Mouse (Mus musculus) cerebral cortex, adult 2 months (tissue): ENCODE measurements around the gene Hoxa5.

Experiments used
- WGBS: fragments of 180-500 bp; shearing (Covaris S2); methylation state at CpG from one replicate; pipeline ENCODE4 v1.1.7; 2018; 5-methylcytosine and 5-hydroxymethylcytosine counted together

The Hoxa5 gene

DNA sequence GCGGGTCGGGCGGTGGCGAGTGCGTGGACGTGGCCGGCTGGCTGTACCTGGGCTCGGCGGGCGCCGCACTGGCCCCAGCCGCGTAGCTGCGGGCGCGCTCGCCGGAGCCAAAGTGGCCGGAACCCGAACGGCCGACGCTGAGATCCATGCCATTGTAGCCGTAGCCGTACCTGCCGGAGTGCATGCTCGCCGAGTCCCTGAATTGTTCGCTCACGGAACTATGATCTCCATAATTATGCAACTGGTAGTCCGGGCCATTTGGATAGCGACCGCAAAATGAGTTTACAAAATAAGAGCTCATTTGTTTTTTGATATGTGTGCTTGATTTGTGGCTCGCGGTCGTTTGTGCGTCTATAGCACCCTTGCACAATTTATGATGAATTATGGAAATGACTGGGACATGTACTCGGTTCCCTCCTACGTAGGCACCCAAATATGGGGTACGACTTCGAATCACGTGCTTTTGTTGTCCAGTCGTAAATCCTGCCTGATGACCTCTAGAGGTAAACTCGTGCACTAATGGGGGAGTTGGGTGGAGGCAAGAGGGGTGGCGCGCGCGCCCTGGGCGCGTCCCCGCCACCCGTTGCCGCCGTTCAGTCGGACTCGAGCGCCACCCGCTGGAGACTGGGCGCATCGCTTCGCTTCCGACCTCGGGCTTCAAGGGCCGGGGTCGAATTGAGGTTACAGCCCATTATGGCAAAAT is at the start of gene Hoxa5:
Gene Hoxa5, minus strand, starts transcription at position 538 of the 703 bp plus-strand sequence.
- WGBS = 2% methylated on average over 65 of the region's 65 CpGs

DNA sequence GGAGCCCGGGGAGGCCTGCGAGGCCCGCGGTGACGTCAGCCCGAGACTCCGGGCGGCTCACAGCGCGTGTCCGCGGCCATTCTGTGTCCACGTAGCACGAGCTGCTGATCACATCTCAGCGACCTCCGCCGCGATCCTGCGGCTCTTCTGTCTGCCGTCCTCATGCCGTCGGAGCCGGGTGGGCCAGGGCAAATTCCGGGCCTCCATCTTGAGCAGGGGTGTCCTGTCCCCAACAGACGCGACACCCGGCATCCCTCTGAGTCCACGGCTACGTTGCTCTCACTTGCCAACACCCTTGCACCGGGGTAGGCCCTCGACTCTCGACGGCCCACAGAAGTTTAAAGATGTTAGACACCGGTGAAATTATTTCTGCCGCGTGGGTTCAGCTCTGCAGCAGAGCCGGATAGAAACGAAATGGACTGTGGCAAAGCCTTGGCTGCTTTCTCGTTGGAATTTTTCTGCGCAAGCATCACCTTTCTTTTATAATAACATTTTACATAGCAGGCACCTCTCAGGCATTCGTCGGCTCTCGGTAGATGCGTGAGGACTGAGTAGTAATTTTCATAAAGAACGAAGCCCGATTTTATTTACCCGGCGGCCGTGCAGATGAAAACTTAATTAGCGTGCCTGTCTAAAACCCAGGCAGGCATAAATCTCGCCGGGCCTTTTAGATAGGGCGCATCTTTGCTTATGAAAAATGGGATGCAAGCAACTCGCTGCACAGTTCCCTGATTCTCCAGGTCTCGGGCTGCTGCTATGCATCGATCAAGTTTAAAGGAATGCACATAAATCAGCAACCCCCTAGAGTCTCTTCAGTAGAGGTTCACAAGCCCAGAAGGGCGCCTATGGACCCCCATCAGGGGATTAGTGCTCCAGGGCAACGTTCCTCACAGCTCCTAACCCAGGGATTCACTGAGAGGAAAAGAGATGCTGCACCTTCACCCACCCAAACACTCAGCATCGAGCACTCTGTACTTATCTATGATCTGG is 49.4 kb upstream of the Hoxa5 start:
- 3% methylated on average over 59 of the region's 59 CpGs for WGBS

DNA sequence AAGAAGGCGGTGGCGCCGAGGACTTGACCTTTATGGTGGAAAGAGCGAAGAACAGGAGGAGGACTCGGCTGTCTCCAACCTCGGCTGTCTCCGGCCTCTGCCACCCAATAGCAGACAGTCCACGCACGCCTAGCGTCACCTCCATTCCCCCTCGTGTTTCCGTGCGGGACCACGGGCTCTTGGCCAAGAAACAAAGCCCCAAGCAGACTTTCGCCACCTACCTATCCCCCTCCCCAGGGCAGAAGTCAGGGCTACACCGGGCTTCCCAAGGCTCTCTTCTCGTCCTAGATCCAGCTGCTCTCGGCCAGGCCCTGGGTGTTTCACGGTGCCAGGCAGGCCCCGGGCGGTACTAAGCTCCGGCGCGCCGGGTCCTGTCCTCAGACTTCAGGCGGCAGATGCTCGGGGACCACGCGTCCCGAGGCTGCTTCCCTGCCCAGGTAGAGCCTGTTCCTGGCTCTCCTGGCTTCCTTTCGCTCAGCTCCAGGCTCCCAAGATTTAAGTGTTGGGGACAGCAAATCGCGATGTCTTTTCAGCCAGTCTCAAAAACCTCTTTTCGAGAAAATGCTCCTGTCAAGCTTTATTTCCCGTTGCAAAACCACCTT is 48.5 kb upstream of the Hoxa5 start:
- WGBS = 3% methylated on average over 35 of the region's 35 CpGs

DNA sequence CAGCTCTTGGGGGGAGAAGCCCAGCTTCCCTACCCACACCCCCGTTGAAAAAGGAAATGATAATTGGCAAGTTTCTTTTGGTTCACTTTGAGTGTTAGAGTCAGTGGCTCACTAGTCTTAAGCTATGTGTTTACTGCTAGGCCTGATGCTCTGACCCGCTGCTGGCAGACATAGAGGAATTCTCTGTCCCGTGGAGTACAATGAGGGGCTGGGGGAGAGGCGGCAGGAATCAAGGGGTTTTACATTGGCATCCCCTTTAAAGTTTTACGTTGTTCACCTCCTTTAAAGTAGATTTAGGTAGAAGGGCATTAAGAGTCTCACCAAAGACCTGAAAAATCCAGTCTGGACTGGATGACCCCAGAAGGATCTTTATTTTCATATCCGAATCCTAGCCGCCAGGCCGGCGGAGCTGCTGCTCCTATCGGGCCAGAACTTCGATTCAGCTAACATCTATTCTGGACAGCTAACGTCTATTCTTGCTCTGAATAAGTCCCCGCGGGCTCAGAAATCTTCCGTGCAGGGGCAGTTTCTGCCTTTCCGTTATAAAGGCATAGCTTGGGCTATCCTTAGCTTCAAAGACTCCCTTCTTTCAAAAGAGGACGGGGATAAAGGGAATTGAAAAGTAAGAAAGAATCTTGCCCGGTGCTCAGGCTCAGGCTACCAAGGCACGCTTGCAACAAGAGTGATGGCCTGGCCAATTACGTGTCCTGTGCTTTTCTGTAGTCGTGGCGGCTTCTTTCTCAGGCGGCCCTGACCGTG is 47.8 kb upstream of the Hoxa5 start:
- WGBS = 6% methylated on average over 24 of the region's 24 CpGs

DNA sequence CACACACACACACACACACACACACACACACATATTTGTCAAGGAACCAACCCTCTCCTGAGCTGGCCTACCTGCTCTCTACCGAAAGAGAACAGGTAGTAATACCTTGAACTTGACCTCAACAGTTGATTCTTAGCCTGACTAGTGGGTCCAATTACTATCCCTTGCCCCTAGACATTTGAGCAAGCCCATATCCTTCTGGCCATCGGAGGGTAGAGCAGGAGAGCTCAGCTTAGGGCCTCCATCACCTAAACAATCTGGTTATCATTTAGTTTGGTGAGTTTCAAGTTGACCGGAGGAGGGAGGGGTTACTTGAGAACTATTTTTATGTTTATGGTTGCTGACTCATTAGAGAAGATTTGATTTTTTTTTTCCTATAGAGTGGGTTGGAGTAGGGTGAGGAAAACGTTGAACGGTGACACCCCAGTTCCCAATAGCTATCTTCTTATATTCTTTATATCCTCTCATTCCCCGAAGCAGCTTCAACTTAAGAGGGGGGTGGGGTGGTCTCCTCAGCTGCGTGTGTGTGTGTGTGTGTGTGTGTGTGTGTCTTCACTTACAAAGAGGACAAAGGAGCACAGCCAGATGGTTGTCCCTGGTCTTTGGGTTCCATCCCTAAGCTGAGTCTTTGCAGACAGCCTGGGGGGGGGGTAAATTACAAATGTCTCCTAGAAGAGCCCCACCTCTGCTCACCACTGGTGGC is 46.9 kb upstream of the Hoxa5 start:
- WGBS = 13% methylated on average over 7 of the region's 7 CpGs

DNA sequence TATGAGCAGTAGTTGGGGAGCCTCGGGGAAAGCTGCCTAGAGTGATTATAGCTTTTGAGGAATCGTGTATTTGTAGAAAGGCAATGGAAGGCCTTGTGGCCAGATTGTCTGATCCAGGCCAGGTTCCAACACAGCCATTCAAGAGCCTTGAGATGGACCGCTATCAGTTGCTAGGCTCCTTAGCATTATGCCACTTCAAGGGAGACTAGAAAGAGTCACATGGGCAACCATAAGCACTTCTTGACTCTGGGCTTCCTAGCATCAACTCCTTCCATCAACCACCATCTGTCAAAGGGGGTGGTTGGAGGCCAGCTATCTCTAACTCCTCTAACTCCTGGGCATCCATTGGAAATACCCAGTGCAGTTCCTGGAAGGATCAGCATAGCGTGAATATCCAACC is 45.4 kb upstream of the Hoxa5 start:
- 4% methylated on average over 4 of the region's 4 CpGs for WGBS

DNA sequence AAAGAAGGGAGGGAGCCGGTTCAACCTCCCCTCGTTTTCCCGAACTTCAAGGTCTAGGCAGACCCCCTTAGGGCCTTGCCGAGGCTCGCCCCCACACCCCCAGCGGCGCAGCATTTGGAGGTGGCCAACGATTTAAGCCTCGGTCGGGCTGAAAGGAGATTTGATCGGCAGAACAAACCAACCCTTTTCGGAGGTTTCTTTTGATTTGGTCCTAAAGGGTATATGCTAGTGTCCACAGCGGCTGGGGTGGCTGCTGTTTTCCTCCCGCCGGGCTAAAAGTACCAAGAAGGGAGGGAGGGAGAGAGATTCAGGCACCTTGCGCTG is 45.0 kb upstream of the Hoxa5 start:
- 3% methylated on average over 16 of the region's 16 CpGs for WGBS

DNA sequence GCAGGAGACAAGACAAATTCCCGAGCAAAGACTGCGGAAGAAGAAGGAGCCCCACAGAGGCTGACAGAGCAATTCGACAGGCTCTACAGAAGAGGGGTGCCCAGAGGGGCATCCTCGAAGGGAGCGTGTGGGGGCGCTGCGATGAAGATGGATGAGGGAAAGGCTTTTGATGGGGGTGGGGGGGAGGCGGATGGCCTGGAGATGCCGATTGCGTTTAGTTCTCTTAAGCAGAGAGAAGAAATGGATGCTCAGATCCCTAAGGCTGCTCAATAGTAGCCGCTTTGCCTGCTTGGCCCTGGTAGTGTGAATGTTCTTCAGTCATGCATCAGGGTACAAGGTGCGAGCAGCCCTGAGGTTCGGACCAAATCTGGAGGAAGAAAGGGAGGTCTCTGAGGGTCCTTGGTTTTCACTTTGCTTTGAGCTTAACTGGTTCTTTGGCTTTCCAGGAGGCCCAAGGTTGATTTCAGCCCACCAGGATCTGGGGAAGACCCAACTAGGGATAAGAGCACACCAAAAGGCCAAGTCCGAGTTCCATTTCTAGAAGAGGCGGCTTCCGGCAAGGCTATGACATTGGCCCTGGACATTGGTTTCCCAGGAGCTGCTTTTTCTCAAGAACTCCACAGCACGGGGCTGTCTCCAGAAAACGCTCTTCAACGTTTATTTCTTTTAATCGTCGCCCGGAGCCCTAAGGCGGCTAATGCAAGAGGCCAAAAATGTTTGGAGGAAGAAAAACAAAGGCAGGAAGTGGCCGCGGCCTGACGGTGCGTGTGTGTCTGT is 44.4 kb upstream of the Hoxa5 start:
- 2% methylated on average over 27 of the region's 27 CpGs for WGBS

DNA sequence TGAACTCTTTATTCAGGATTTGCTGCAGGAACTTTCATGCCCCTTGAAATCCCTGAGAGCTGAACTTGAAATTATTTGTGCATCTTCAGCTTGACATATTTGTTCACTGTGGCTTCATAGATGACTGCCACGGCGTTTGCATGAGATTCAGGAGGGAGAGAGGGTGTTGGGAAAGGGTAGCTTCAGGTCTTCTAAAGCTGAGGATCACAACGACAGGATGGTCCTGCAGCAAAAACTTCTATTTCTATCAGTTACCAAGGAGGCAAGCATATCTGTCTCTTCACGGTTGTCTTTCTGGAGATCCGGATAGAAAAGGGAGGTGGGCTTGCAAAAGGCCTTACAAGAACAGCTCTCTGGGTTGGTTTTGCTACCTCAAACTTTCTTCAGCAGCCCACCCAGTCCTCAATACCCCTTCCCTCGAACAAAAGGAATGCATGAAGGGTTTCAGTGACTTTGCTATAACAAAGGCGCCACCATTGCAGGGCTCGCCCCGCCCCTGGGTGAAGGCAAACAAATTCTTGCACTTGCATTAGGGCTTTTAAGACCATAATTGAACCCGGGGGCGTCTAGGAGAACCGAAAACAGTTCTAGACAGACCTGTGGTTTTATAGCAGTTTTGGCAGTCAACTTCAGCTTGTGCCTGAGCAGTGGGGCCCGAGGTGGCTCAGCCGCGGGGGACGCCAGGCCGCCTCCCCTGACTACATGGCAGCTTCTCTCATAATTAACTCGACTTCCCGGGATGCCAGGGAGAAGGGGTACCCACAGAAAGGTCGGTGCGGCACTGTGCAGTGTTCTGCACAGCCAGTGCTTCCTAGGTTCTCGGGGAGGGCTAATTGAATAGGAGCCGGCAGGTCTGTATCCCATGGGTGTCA is 43.6 kb upstream of the Hoxa5 start:
- 3% methylated on average over 23 of the region's 23 CpGs for WGBS

DNA sequence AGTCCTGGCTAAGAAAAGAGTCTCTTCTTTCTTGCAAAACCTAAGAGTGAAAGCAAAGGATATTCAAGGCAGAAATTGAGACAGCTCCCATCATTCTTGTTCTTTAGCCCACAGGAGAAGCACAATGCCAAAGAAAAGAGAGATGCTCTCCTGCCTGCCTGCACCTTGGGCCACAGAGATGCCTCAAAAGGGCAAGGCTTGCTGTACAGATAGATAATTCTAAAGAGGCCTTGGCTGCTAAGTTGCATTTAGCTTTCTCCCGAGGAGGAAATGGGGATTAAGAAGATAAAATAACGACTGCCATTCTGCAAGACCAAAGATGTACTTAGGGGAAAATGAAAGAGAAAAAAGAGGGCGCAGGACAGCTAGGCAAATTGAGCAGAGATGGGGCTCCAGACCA is 42.5 kb upstream of the Hoxa5 start:
- WGBS = 3% methylated on average over 3 of the region's 3 CpGs

DNA sequence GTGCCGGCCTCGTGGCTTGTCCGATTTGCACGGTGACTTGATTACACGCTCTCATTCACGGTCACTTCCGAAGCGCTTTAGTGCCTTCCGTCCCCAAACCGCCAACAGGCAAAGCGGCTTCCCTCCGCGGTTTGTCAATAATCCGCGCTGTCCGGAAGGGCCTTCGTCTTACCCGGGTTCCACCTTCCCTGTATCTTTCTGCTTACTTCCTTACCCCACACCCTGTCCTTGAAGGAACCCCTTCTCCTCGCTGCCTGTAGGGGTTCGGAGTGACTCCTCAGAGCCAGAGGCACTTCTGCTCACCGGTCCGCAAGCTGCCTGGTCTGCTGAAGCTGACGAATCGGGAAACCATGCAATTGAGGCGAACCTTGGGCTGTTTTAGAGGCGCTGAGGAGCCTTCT is 42.0 kb upstream of the Hoxa5 start:
- WGBS = 2% methylated on average over 26 of the region's 26 CpGs

DNA sequence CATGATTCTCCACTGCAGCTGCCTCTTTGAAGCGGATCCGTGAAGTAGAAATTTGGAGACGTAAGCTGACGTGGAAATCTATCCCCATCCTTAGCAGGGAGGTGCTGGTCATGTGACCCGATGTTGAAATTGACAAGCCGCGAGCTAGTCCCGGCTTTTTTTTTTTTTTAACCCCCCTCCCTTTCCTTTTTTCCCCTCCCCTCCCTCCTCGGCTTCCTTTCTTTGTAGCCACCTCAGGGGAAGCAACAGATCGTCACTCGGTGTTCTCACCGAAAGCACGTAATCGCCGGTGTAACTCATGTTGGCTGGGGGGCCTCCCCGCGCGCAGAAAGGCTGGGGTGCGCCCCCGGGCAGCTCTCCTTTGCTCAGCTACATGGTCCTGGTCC is 41.4 kb upstream of the Hoxa5 start, which contains the start of gene Hoxa11:
Gene Hoxa11, minus strand, starts transcription at position 54 of the 386 bp plus-strand sequence.
- 4% methylated on average over 20 of the region's 20 CpGs for WGBS

DNA sequence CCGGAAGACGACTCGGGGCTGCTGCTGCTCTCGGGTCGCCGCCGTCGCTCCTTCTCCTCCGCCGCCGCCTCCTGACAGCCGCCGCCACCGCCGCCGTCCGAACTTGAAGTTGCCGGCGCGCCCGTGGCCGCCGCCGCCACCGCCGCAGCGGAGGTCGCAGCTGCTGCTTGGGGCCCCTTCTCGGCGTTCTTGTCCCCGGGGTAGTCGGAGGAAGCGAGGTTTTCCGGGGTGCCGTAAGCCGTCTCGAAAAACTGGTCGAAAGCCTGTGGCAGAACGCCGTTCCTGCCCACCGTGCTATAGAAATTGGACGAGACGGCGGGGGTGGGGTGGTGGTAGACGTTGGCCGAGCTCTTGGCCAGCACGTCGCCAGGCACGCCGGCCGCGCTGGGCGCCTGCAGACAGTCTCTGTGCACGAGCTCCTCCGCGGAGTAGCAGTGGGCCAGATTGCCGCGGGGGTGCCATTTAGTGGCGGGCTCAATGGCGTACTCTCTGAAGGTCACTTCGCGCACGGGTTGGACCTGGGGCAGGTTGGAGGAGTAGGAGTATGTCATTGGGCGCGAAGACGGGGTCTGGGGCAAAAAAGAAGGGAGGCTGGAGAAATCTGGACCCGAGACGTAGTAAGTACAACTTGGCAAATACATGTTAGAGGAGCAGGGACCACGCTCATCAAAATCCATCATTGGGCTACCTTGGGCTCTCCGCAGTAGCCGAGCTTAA is 40.8 kb upstream of the Hoxa5 start:
- 2% methylated on average over 71 of the region's 71 CpGs for WGBS

DNA sequence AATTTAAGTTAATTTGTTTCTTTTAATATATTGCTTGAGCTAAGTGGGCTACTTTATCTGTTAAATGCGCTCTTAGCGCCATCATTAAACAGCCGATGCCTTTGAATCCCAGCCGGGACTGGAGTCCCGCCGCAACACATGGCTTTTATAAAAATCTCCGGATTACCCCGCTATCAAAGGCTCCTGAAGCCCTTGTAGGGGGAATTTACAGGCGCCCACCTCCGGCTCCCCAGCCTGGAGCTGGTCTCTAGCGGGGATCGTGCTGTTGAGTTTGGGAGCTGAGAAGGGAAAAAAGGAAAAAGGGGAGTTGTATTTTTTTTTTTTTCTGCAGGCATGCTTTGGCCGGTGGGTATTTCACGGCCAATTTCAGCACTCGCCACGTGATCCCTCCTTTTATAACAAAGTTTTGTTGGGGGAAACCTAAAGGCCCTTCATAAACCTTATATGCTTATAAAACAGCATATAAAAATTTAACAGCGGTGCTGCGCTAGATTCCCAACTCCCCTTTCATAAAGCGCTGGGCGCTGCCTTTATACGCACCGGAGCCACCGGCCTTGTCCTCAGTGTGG is 40.2 kb upstream of the Hoxa5 start:
- 4% methylated on average over 23 of the region's 23 CpGs for WGBS

DNA sequence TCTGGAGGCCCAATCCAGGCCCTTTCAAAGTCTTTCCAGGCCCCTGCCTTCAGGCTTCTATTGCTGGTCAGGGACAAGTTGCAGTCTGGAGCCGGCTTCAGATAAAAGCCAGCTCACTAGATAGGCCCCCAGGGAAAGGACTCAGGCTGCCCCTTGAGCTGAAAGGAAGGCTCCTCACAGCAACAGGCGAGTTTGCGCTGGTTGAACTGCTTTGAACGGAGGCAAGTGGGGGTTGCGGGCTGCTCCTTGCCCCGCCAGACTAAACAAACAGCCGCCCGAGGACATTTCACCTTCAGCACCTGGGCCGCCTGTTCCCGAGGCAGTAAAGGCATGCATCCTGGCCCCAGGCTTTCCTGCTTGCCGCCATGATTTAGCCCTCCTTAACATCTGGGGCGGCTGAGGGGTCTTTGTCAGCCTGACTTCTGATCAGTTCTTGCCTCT is 39.3 kb upstream of the Hoxa5 start:
- 3% methylated on average over 12 of the region's 12 CpGs for WGBS

DNA sequence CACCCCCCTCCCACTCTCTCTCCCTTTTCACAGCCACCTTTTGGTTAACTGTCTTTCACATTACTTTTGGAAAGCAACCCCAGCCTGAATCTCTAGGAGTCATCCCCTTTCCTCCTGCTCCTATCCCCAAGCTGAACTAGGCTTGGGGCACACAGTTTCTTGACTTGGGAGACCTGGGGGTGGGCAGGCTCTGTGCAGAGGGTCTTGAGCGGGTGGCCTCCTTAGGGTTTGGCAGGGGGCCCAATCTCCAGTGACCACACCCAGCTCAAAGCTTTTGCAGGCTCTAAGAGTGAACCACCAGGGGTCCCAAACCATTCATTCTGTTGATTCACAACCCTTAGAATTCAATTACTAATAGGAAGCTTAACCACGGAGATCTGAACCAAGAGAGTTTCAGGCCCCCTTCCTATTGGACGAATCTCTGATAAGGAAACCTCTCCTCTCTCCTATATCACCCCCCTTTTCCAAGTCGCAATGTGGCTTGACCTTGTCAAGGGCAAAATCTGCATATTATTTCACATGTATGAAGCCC is 38.5 kb upstream of the Hoxa5 start:
- WGBS = 5% methylated on average over 4 of the region's 4 CpGs

DNA sequence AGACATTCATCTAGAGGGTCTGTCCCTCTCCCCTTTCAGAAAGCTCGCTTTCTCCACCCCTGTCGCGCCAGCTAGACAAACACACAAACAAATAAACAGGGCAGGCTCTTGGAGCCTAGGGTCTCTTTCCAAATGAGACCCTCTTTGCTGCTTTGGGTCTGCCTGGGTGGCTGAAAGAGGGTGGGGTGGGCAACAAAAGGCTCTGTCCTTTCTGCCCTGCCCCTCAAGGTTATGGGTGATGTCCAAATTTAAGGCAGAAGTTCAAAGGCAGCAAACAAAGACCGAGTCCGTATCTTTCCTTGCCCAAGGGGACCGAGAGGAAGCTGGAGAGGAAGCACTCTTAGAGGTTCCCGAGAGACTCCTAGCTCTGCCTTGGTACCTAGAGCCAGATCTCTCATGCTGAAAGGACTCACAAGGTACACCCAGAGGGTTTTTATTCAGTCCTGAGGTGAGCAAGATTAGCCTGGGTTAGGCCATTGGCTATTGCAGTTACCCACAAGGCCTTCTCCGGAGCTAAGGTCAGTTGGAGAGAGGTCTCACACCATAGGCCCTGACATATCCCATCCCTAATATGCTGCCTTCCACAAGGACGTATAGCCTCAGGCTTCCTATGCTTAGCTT is 36.7 kb upstream of the Hoxa5 start:
- WGBS = 9% methylated on average over 9 of the region's 9 CpGs
